Mouse (Mus musculus) gastrocnemius, postnatal 36 days (tissue): ENCODE data around the gene Mxi1. TPM values are rescaled to one million over a fixed set of nuclear protein-coding genes. Genes with fewer than 3 reads are reported as not detected.

ENCODE experiments used
- DNase-seq, 2 experiments: peaks; one replicate each; pipeline ENCODE4 v3.0.0; 2022
- intact Hi-C: fragments of 180-260 bp; cut with DNase I; formaldehyde crosslinking; loops from one replicate; pipeline ENCODE4 v1.15.1; 2025
- total RNA-seq, 2 experiments: library from RNA; stranded (reverse); gene quantifications; 2 replicates each; pipeline ENCODE4 v1.2.3; 2021

Mxi1 gene
- total RNA-seq, 2 experiments from 2014 or later: 35.9 to 47.1 TPM

- no peak for DNase-seq
- intact Hi-C loops: no loop called here
Measured at GRCm38 (mm10) chr19:53296331-53297254, 13.7 kb upstream of the Mxi1 start.

- DNase-seq: no peak
- intact Hi-C loops: no loop called here
Measured at GRCm38 (mm10) chr19:53299156-53299828, 11.0 kb upstream of the Mxi1 start.

GRCm38 (mm10) chr19:53299829-53300181 is 10.5 kb upstream of the Mxi1 start:
- intact Hi-C loops: no loop called here
- DNase-seq: no peak

- intact Hi-C loops: no loop called here
- DNase-seq: no peak
Measured at GRCm38 (mm10) chr19:53303382-53303781, 6.9 kb upstream of the Mxi1 start.

GRCm38 (mm10) chr19:53305621-53306020 is 4.7 kb upstream of the Mxi1 start:
- intact Hi-C loops: loop anchor here (5.0 kb wide), 1 partner anchor 43 kb away; no protein-coding TSS in a partner anchor
- DNase-seq: no peak

GRCm38 (mm10) chr19:53306706-53307105 is 3.6 kb upstream of the Mxi1 start:
- intact Hi-C loops: loop anchor here (5.0 kb wide), 1 partner anchor 44 kb away; no protein-coding TSS in a partner anchor
- no peak for DNase-seq

- no peak for DNase-seq
- intact Hi-C loops: loop anchor here (5.0 kb wide), 1 partner anchor 45 kb away; no protein-coding TSS in a partner anchor
Measured at GRCm38 (mm10) chr19:53307219-53307618, 3.1 kb upstream of the Mxi1 start.

GRCm38 (mm10) chr19:53309631-53310030 is 687 bp upstream of the Mxi1 start:
- no peak for DNase-seq
- intact Hi-C loops: loop anchor here (2.0 to 10.0 kb wide), 5 partner anchors 19 to 275 kb away; partner anchors contain the start of gene Add3

GRCm38 (mm10) chr19:53310771-53311523 is 629 bp downstream of the Mxi1 start:
- intact Hi-C loops: loop anchor here (2.0 to 10.0 kb wide), 4 partner anchors 18 to 276 kb away; partner anchors contain the start of gene Add3

GRCm38 (mm10) chr19:53311524-53312335 is 1.4 kb downstream of the Mxi1 start:
- DNase-seq: peak; percentile 31 to 63
- intact Hi-C loops: loop anchor here (2.0 to 10.0 kb wide), 4 partner anchors 17 to 277 kb away; partner anchors contain the start of gene Add3

More at GRCm38 (mm10) chr19:53310771-53311523, 629 bp downstream of the Mxi1 start:
- DNase-seq: peak; percentile 34 to 52

GRCm38 (mm10) chr19:53312336-53312871 is 2.1 kb downstream of the Mxi1 start:
- intact Hi-C loops: loop anchor here (5.0 to 10.0 kb wide), 3 partner anchors 55 to 278 kb away; partner anchors contain the start of gene Add3
- peak; percentile 29 to 57 for DNase-seq

- intact Hi-C loops: loop anchor here (5.0 to 10.0 kb wide), 3 partner anchors 54 to 278 kb away; partner anchors contain the start of gene Add3
- peak; percentile 66 to 76 for DNase-seq
Measured at GRCm38 (mm10) chr19:53312951-53313683, 2.8 kb downstream of the Mxi1 start.

GRCm38 (mm10) chr19:53313684-53314443 is 3.5 kb downstream of the Mxi1 start:
- peak; percentile 98 to 100 for DNase-seq
- intact Hi-C loops: loop anchor here (5.0 to 10.0 kb wide), 3 partner anchors 53 to 279 kb away; partner anchors contain the start of gene Add3

- intact Hi-C loops: loop anchor here (5.0 to 10.0 kb wide), 3 partner anchors 53 to 280 kb away; partner anchors contain the start of gene Add3
- DNase-seq: no peak
Measured at GRCm38 (mm10) chr19:53314530-53315208, 4.4 kb downstream of the Mxi1 start.

- no peak for DNase-seq
Measured at GRCm38 (mm10) chr19:53315209-53315654, 4.9 kb downstream of the Mxi1 start.

GRCm38 (mm10) chr19:53316105-53316504 is 5.8 kb downstream of the Mxi1 start:
- no peak for DNase-seq
- intact Hi-C loops: loop anchor here (10.0 kb wide), 1 partner anchor 281 kb away; no protein-coding TSS in a partner anchor

More at GRCm38 (mm10) chr19:53315209-53315654, 4.9 kb downstream of the Mxi1 start:
- intact Hi-C loops: loop anchor here (10.0 kb wide), 1 partner anchor 280 kb away; no protein-coding TSS in a partner anchor
